Mouse (Mus musculus) NIH3T3 (cell line): ENCODE results near the gene Sel1l2.

Experiments used
- DNase-seq: peaks from one replicate; pipeline ENCODE4 v3.0.0-alpha.2; 2012; ENCODE audit warnings: low read depth

Gene Sel1l2

GRCm38 (mm10) chr2:140389525-140389924, at the start of gene Sel1l2:
TSS of gene Sel1l2 (minus strand) at chr2:140389706.
- no peak for DNase-seq

GRCm38 (mm10) chr2:140439081-140439480, 49.6 kb upstream of the Sel1l2 start:
- no peak for DNase-seq

- peak; percentile 76 for DNase-seq
Observed at GRCm38 (mm10) chr2:140427283-140427682, 37.8 kb upstream of the Sel1l2 start.

GRCm38 (mm10) chr2:140425844-140426243, 36.3 kb upstream of the Sel1l2 start:
- no peak for DNase-seq

GRCm38 (mm10) chr2:140395744-140396231, 6.3 kb upstream of the Sel1l2 start:
- peak; percentile 10 for DNase-seq

- DNase-seq, result peak; percentile 98
Observed at GRCm38 (mm10) chr2:140395179-140395578, 5.7 kb upstream of the Sel1l2 start, which contains the start of gene Macrod2. TSS of gene Macrod2 (plus strand) at chr2:140395309.

GRCm38 (mm10) chr2:140364804-140365203, 24.7 kb downstream of the Sel1l2 start:
- no peak for DNase-seq

- no peak for DNase-seq
Observed at GRCm38 (mm10) chr2:140359905-140360304, 29.6 kb downstream of the Sel1l2 start.

- DNase-seq, result no peak
Observed at GRCm38 (mm10) chr2:140342394-140342793, 47.1 kb downstream of the Sel1l2 start.

GRCm38 (mm10) chr2:140330508-140331306, 58.8 kb downstream of the Sel1l2 start:
- DNase-seq, result peak; percentile 59

- no peak for DNase-seq
Observed at GRCm38 (mm10) chr2:140302976-140303708, 86.4 kb downstream of the Sel1l2 start.

- no peak for DNase-seq
Observed at GRCm38 (mm10) chr2:140297155-140297554, 92.4 kb downstream of the Sel1l2 start.

- DNase-seq, result no peak
Observed at GRCm38 (mm10) chr2:140293820-140294219, 95.7 kb downstream of the Sel1l2 start.

GRCm38 (mm10) chr2:140280808-140281207, 108.7 kb downstream of the Sel1l2 start:
- DNase-seq, result no peak

- DNase-seq, result no peak
Observed at GRCm38 (mm10) chr2:140255595-140256141, 133.8 kb downstream of the Sel1l2 start.

GRCm38 (mm10) chr2:140254256-140254655, 135.2 kb downstream of the Sel1l2 start:
- DNase-seq, result no peak

GRCm38 (mm10) chr2:140243105-140243504, 146.4 kb downstream of the Sel1l2 start:
- no peak for DNase-seq

- no peak for DNase-seq
Observed at GRCm38 (mm10) chr2:140242398-140242797, 147.1 kb downstream of the Sel1l2 start.

- no peak for DNase-seq
Observed at GRCm38 (mm10) chr2:140237245-140237644, 152.3 kb downstream of the Sel1l2 start.

- no peak for DNase-seq
Observed at GRCm38 (mm10) chr2:140230295-140230694, 159.2 kb downstream of the Sel1l2 start.

GRCm38 (mm10) chr2:140220325-140220724, 169.2 kb downstream of the Sel1l2 start:
- DNase-seq, result no peak

- peak; percentile 5 for DNase-seq
Observed at GRCm38 (mm10) chr2:140215965-140216364, 173.5 kb downstream of the Sel1l2 start.

- DNase-seq, result no peak
Observed at GRCm38 (mm10) chr2:140215415-140215814, 174.1 kb downstream of the Sel1l2 start.
